Mouse (Mus musculus) megakaryocyte, embryonic 14.5 days (primary cell): ENCODE data around the gene Akip1.

Experiments used
- FLI1 ChIP-seq: IDR thresholded peaks from 2 replicates; pipeline ENCODE4 v1.6.1; 2012; ENCODE audit warnings: low read length, inconsistent platforms, mixed read lengths
- GATA1 ChIP-seq: IDR thresholded peaks from 3 replicates; pipeline ENCODE4 v1.6.1; 2012; ENCODE audit warnings: mixed read lengths, low read length, inconsistent platforms, borderline replicate concordance

DNA sequence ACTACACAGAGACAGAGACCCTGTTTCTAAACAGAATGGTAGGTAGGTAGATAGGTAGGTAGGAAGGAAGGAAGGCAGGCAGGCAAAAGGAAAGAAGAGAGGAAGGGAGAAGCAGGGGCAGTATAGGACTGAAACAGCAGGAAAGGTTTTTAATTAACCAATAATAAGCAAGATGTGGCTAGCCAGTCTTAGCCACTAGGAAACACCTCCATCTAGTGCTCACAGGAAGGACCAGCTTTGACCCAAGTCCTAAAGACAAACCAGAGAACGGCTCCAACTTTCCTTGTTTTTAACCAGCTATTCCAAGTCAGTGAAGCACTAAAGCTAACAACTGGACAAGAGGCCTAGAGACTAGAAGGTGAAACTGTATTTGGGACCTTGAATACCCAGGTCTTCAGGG, 44.3 kb downstream of the Akip1 start:
- TF ChIP-seq FLI1 (no peak), GATA1 (no peak)
